Mouse (Mus musculus): ENCODE data around the gene Itgb5. TPM values are rescaled to one million over a fixed set of nuclear protein-coding genes. Genes with fewer than 3 reads are reported as not detected.
A peak's percentile ranks its signal among the peaks of the same experiment; 100 is the strongest.

Gene Itgb5
- total RNA-seq (2021), result 10 to 100 TPM; 26.0 to 26.4 TPM

DNA sequence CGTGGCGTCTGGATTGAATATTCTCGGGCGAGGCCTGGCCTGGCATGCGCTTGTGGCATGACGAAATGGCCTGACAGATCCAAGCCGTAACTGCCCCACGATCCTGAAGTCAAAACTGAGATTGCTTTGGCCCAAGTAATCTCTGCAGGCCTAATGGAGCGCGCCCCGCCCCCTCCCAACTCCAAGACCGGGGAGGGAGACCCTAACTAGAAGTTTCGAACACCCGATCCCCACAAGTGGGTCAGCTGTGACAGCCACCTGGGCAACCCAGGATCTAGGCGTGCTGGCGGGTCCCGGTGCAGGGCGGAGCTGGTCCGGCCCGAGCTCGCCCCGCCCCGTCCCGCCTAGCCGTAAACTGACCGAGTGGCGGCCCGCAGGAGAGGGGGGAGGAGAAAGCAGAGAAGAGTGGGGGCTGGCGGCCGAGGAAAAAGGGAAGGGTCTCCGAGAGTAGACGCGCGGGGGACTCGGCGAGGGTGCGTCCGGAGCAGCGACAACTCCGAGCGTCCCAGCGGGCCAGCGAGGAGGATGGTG lies at the start of gene Itgb5:
Itgb5 (plus strand) TSS at position 365 of the 531 bp plus-strand sequence.
- DNase-seq, result peak; percentile 41
- intact Hi-C loops (cut with DNase I), result no loop called here

DNA sequence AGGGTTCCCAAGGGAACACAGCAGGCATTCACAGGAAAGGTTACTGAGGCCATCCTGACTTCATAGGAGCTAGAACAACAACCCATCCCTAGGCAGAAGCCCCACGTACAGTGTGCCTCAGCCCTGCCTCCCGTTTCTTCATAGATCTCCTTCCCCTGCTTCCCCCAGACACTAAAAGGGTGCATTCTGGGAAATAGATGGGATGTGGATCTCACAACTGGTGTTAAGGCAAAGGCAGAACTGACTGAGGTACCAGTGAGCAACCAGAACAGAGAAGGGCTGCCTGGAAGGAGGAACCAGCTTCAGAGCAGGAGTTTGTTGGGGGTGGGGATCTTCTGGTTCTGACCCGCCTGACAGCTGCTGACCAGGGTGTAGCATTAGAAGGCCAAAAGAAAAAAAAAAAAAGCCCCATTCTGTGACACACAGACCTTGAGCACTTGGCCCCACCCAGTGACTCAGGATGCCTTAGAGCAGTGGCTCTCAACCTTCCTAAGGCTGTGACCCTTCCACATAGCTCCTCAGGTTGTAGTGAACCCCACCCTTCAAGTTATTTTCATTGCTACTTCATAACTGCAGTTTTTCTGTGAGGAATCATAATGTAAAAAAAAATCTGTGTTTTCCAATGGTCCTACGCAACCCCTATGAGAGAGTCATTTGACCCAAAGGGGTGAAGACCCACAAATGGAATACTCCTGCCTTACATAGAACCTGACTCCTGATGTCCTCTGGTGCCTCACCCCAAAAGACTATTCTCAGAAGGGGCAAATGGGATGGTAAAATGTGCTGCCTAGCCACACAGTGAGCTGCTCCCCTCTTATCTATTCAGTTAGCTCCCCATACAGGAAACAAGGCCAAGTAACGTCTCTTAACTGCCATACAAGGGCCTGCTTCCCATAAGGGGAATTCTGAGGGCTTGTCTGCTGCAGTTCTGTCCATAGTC lies 47.4 kb upstream of the Itgb5 start:
- intact Hi-C loops (cut with DNase I), result no loop called here
- no peak for DNase-seq

DNA sequence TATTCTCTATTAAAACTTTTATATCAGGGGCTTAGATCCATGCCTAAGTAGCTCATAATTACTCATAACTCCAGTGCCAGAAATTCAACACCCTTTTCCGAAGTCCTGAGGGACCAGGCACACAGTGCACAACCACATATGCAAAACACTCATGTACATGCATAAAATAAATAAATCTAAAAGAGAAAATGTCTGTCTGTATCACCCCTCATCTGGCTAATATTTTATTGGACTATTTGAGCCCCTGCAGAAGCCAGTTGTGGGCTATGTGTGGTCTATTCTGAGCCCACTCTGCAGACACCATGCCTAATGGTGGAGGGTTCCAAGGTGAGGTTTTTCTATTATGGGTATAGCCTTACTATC lies 46.8 kb upstream of the Itgb5 start:
- intact Hi-C loops (cut with DNase I), result no loop called here
- DNase-seq, result no peak

DNA sequence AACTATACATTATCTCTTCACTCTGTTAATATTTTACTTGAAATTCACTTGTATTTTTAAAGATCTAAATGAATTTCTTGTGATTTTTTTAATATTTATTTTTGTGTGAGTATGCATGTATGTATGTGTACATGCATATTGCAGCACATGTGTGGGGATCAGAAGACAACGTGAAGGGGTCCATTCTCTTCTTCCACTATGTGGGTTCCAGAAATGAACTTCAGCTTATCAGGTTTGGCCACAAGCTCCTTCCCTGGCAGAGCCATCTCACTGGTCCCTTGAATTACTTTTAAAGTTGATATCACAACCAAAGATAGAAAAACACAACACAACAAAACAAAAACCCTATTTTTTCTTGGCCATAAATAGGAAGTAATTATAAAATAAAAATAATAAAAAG lies 44.9 kb upstream of the Itgb5 start:
- no peak for DNase-seq
- intact Hi-C loops (cut with DNase I), result no loop called here

DNA sequence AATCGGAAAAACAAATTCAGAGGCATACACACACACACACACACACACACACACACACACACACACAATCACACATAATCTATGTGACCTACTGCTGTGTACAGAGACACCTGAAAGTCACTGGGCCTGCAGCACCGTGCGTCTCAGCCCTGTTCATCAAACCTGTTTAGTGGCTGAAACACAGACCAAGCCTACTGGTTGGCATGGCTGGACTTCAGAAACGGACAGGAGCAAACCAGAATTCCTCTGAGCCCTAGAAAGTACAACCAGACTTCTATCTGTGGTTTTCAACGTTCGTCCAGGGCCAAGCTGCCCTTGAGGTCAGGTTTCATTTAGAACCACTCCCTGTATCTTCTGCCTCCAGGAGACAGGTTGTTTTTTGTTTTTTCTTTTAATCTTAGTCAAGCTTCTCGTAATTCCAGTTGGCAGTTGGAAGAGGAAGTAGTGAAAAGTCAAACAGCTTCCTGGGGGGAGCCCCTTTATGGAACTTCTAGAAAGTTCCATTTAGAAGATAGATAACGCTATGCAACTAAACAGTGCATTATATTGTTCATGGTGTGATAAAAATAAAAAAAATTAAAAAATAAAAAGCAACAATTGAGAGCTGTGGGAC lies 44.3 kb upstream of the Itgb5 start:
- intact Hi-C loops (cut with DNase I), result no loop called here
- DNase-seq, result no peak

DNA sequence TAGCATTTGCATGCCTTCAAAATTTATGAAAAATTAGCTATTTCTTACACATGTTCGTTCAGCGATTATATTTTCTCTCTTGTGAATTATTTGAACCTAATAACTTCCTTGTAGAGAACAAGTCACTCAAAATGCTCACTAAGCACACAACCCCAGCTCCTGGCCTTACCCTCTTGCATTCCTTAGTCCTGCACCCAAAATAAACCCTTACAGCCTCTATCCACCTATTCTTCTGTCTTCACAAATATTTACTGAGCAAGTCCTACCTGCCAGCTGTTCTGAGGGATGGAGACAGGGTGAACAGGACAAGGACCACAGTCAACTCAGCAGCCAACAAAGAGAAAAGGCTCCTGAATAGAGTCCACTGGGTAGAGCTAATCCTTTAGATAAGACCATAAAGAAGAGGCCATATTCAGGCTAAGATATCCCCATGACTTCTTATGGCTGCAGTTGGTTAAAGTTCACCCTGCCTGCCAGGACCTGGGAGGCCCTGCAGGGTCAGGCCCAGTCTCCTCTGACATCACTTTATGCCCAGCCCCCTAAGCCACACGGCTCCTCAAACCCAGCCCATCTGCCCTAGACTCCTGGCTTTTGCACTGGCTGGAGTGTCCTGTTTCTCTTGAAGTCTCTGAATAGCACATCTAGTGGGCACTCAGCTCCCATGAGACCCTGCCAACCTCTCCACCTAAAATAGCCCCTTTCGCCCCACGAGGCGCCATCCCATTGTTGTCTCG lies 42.6 kb upstream of the Itgb5 start:
- DNase-seq, result no peak
- intact Hi-C loops (cut with DNase I), result no loop called here

DNA sequence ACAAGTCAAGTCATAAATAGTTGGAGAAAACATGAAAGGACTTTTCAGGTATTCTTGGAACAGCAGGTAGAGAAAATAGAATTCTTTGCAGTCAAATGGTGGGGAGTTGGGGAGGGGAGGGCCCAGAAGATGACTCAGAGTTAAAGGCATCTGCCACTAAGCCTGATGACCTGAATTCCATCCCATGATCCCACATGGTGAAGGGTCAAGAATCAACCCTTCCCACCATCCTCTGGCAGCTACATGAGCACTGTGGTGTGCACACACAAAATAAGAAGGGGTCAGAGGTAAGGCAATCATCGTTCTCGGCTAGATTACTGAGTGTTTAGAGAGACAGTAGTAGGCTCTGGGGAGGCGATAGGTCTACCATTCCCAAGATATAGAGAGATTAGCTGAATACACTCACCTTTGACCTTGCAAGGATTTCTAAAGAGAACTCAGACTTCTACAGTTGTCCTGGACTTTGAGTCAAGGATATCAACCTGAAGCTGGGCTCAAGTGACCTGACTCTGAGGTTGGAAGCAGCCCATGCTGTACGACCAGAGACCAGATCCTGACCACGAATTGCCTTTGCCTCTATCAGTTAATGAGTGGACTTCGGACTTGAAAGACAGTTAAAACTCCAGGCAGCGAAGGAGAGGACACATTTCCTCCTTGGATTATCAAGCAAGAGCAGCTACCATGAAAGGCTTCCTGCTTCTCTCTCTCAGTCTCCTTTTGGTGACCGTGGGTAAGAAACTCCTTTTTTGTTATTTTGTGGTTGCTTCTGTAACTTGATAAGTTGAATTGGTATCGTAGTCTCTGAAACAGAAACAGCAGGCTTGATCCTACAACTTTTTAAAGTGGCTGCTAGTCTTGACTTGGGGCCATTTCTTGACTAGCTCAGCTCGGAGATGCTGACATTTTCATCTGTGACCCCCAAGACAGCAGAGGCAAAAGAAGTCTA lies 35.3 kb upstream of the Itgb5 start, which contains the start of gene Muc13:
Muc13 (plus strand) TSS at position 192 of the 946 bp plus-strand sequence.
- no peak for DNase-seq
- intact Hi-C loops (cut with DNase I), result no loop called here

DNA sequence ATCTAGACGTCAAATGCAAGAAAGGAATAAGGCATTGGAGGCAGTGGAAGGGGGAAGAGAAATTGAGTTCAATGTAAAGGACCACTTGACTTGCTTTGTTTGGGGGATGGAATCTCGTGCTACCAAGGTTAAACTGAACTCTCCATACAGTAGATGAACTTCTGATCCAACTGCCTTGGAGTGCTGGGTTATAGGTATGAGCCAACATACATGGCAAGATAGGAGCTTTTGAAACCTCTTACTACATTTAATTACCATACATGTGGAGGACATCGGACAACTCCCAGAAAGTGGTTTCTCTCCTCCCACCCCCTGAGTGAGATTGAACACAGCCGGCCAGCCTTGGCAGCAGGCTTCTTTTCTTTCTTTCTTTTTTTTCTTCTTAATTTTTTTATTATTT lies 34.4 kb upstream of the Itgb5 start:
- no peak for DNase-seq
- intact Hi-C loops (cut with DNase I), result no loop called here

DNA sequence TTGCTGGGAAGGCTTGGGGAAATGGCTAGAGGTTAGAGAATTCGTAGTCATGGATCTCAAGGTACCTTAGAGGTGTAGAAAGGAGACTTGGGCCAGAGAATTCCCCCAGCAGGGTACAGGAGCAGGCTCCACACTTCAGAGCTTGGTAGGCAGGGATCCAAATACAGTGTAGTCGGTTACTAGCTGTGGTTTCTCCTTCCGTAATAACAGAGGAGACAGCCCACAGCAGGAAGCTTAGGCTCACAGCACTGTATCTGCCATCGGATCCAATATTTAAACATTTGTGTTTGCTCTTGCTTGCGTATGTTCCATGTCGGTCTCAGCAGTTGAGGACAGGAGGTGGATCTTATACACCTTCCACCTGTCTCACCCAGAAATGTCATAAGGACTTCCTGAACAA lies 33.6 kb upstream of the Itgb5 start:
- intact Hi-C loops (cut with DNase I), result no loop called here
- no peak for DNase-seq

DNA sequence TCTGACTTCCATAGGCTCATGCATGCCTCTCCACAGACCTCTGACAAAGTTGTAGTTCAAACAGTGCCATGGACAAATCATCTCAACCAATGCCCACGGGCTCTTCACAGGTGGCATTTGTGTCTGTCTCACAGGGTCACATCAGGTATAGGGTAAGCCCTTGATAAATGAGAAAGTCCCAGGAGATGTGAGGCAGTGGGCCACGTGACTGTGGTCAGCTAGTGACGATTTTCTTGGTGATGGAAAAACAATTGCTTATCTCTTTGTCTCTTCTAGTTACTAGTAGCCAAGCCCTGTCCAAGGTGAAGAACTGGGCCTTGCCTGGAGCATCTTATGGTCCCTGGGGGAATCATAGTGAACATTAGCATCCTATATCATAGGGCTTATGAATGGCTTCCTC lies 32.7 kb upstream of the Itgb5 start:
- no peak for DNase-seq
- intact Hi-C loops (cut with DNase I), result no loop called here

DNA sequence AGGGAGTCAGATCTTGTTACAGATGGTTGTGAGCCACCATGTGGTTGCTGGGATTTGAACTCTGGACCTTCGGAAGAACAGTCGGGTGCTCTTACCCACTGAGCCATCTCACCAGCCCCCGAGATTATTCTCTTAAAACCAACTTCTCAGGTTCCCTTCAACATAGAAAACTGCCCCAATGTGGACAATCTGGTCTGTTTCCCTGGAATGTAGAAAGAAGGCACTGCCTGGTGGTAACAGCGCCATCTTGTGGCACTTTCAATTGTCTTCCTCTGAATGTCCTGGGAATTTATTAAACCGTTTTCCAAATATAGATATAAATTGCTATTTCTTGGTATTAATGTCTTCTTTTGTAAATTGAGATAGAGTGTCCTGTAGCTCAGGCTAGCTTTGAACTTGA lies 31.6 kb upstream of the Itgb5 start:
- peak; percentile 64 for DNase-seq
- intact Hi-C loops (cut with DNase I), result no loop called here

DNA sequence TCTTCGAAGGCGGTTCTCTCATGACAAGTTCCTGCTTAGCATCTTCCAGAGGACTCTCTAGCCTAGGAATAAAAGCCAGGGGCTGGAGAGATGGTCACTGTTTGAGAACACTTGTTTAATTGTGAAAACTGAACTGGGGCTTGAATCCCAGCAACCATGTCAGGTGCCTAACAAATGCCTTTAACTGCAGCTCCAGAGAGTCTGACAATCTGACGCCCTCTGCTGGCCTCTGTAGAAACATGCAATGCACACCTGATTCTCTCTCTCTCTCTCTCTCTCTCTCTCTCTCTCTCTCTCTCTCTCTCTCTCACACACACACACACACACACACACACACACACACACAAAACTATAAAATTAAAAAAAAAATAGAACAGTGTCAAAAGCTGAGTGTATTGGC lies 19.5 kb upstream of the Itgb5 start:
- no peak for DNase-seq
- intact Hi-C loops (cut with DNase I), result no loop called here

DNA sequence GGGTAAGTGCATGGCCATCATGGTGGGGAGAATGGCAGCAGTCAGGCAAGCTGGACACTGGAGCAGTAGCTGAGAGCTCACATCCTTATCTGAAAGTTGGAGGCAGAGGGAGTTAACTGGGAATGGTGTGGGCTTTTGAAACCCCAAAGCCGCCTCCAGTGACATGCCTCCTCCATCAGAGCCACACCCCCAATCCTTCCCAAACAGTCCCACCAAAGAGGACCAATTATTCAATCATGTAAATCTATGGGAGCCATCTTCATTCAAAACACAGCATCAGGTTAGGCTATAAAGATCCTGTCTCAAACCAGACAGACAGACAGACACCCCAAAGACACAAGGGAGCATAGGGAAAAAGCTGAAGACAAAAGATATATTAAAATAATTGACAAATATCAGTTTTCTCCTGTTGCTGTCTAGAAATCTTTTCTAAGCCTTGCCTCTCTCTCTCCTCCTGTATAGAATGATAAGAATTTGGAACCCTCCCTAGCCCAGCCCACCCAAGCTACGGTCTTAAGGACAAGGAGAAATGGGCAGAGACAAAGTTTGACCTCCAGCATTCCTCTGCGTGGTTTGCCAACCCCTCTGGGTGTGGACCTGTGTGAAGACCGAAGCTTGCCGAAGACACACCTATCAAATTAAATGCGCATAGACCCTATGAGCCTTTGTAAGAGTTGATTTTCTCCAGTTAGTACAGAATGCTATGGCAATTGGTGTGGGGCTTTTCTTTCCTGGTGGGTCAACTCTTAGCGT lies 10.9 kb upstream of the Itgb5 start:
- intact Hi-C loops (cut with DNase I), result no loop called here
- DNase-seq, result no peak

DNA sequence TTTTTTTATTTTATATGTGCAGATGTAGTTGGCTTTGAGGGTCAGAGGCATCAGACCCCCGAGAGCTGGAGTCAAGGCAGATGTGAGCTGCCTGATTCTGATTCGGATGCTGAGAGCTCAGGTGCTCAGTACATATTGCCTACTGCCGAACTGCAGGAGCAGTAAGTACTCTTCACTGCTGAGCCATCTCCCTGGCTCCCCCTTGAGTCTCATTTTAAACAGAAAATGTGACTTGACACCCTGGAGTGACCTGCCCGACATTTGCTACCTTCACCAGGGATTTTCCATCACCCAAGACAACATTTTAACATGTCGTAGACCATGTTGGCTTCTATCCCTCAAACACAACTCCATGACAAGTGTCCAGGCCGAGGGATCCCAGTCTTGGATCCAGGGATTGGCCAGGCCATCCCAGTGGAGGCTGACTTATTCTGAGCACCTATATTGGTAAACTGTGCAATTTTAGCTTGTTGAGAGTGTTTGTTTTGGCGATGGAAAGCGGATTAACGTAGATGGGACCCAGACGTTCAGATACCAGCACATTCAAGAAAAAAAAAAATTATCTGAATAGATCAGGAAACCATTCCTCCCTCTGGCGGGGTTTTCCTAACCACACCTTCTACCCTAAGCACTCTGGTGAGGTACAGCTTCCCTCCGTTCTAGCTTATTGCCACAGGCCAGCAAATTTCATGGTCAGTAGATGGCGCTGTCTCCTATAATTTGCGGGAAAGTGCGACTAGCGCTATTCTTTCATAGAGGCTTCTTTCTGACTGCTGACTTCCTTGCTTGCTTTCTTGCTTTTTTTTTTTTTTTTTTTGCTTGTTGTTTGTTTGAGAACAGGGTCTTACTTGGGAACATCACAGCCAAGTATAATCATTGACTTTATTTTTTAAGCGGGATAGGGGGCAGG lies 8.9 kb upstream of the Itgb5 start:
- intact Hi-C loops (cut with DNase I), result loop anchor here (2.0 to 5.0 kb wide), 2 partner anchors 130 to 292 kb away; no protein-coding TSS in a partner anchor
- peak; percentile 87 for DNase-seq

DNA sequence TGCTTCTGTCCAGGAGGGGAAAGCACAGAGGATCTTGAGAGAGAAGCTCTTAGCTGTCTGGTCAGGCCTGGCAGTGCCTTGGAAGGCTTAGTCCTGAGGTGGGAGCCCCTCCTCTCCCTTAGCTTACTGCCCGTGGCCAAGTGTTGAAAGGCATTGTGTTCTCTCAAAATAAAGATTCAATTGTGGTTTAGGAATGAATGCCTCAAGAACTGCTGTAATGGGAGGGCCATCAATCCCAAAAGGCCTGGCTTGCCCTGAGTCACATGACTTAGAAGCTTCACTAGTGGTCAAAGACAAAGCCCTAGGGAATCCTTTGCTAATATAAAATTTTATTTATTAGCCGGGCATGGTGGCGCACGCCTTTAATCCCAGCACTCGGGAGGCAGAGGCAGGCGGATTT lies 4.9 kb upstream of the Itgb5 start:
- intact Hi-C loops (cut with DNase I), result loop anchor here (5.0 kb wide), 1 partner anchor 288 kb away; no protein-coding TSS in a partner anchor
- DNase-seq, result no peak

DNA sequence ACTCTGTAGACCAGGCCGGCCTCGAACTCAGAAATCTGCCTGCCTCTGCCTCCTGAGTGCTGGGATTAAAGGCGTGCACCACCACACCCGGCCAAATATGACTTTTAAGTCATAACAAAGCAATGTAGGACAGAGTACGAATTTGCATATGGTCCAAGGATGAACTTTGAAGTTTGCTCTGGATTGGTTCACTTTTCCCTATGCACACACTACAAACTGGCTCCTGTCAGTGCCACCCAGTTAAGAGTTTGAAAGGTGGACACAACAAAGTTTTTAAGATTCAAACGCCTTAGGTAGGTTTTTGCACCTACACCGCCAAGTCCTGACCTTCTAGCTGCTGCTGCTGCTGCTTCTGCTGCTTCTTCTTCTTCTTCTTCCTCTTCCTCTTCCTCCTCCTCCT lies 969 bp upstream of the Itgb5 start:
- intact Hi-C loops (cut with DNase I), result no loop called here
- DNase-seq, result no peak

DNA sequence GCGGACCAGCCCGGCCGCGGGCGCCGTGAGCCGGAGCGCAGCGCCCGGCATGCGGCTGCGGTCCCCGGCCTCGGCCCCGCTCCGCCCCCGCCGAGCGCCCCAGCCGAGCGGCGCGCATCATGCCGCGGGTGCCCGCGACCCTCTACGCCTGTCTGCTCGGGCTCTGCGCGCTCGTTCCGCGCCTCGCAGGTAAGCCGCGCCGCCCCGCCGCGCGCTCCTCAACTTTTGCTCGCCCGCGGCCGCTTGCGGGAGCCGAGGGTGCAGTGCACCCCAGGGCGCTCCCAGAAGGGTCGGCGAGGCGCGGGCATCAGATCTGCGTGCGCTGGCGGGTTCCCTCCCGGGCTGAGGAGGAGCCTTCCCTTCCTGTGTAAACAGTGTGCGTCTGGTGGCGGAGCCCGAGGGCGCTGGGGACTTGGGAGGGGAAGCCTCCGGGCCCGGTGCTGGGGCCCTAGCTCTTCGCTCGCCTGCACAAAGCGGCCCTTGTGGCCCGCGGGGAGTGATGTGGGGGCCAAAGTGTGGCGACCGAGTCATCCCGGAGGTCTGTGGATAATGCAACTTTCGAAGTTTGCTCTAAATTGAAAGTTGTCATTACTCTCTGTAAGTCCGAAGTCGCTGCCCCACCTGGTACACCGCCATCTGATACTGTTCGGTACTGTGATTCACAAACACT lies 512 bp downstream of the Itgb5 start:
- DNase-seq, result peak; percentile 27
- intact Hi-C loops (cut with DNase I), result no loop called here

Data from left cerebral cortex, postnatal 4 days (tissue).